Mouse (Mus musculus) limb, embryonic 14.5 days (tissue): ENCODE results near the gene Nectin4. TPM values are rescaled to one million over a fixed set of nuclear protein-coding genes. Genes with fewer than 3 reads are reported as not detected.
A peak's percentile ranks its signal among the peaks of the same experiment; 100 is the strongest.

ENCODE experiments used
- ATAC-seq: fragments of 200-750 bp; cut with Nextera tagmentation; 2 replicates; pipeline ENCODE4 v1.8.0; 2017; ENCODE audit warnings: low read depth, moderate number of reproducible peaks, moderate TSS enrichment; ENCODE audit not compliant: low FRiP score
- DNase-seq: peaks from one replicate; pipeline ENCODE4 v3.0.0-alpha.2; 2015; ENCODE audit warnings: low spot score
- H3K27ac ChIP-seq: fragments of 300-500 bp; sonication (generic); replicated peaks from 2 replicates; pipeline ENCODE4 v1.5.1; 2014; ENCODE audit warnings: low read depth, mild to moderate bottlenecking, low read length, moderate library complexity, mixed read lengths
- H3K27me3 ChIP-seq: fragments of 300-500 bp; sonication (generic); 2 replicates; pipeline ENCODE4 v1.6.1; 2014; ENCODE audit warnings: low read length, mixed read lengths; ENCODE audit not compliant: control insufficient read depth, insufficient read depth
- H3K36me3 ChIP-seq: fragments of 300-500 bp; sonication (generic); 2 replicates; pipeline ENCODE4 v1.6.1; 2014; ENCODE audit warnings: mild to moderate bottlenecking, low read length, moderate library complexity, mixed read lengths; ENCODE audit not compliant: control insufficient read depth, insufficient read depth
- H3K4me1 ChIP-seq: fragments of 300-500 bp; sonication (generic); 2 replicates; pipeline ENCODE4 v1.6.1; 2014; ENCODE audit warnings: antibody characterized with exemption, low read length, mixed read lengths; ENCODE audit not compliant: control insufficient read depth, insufficient read depth
- H3K4me2 ChIP-seq: fragments of 300-500 bp; sonication (generic); replicated peaks from 2 replicates; pipeline ENCODE4 v1.6.1; 2014; ENCODE audit warnings: low read depth, mild to moderate bottlenecking, low read length, moderate library complexity; ENCODE audit not compliant: severe bottlenecking
- H3K4me3 ChIP-seq: fragments of 300-500 bp; sonication (generic); replicated peaks from 2 replicates; pipeline ENCODE4 v1.5.1; 2014; ENCODE audit warnings: low read length
- H3K9ac ChIP-seq: fragments of 300-500 bp; sonication (generic); 2 replicates; pipeline ENCODE4 v1.6.1; 2014; ENCODE audit warnings: mild to moderate bottlenecking, low read depth, low read length, moderate library complexity; ENCODE audit not compliant: severe bottlenecking
- H3K9me3 ChIP-seq: fragments of 300-500 bp; sonication (generic); 2 replicates; pipeline ENCODE4 v1.6.1; 2016; ENCODE audit warnings: low read length; ENCODE audit not compliant: control insufficient read depth
- POLR2A ChIP-seq: fragments of 200-500 bp; IDR thresholded peaks from 2 replicates; pipeline ENCODE4 v1.8.0; 2012; ENCODE audit warnings: inconsistent platforms, mild to moderate bottlenecking, moderate library complexity, borderline replicate concordance; ENCODE audit not compliant: insufficient read depth, insufficient read length; ENCODE audit errors: extremely low read depth
- WGBS: fragments of 180-500 bp; shearing (Covaris S2); extraction: QIAGEN DNeasy Blood & Tissue Kit; methylation state at CpG from one replicate; pipeline ENCODE4 v1.1.7; 2014; 5-methylcytosine and 5-hydroxymethylcytosine counted together
- polyA plus RNA-seq, 2 experiments: library from polyadenylated mRNA; depleted of rRNA in 1 of 2; stranded (reverse) in 1 of 2; unstranded in 1 of 2; fragments of >200 nt; fragmentation: Nextera tagmentation in 1 of 2; extraction: Ambion mirVana in 1 of 2; gene quantifications; 2 replicates each; pipeline versions ENCODE4 v1.2.1 to v1.2.3; 2012 to 2014

The Nectin4 gene
- polyA plus RNA-seq, 2 experiments: 19.4 to 21.0 TPM

DNA sequence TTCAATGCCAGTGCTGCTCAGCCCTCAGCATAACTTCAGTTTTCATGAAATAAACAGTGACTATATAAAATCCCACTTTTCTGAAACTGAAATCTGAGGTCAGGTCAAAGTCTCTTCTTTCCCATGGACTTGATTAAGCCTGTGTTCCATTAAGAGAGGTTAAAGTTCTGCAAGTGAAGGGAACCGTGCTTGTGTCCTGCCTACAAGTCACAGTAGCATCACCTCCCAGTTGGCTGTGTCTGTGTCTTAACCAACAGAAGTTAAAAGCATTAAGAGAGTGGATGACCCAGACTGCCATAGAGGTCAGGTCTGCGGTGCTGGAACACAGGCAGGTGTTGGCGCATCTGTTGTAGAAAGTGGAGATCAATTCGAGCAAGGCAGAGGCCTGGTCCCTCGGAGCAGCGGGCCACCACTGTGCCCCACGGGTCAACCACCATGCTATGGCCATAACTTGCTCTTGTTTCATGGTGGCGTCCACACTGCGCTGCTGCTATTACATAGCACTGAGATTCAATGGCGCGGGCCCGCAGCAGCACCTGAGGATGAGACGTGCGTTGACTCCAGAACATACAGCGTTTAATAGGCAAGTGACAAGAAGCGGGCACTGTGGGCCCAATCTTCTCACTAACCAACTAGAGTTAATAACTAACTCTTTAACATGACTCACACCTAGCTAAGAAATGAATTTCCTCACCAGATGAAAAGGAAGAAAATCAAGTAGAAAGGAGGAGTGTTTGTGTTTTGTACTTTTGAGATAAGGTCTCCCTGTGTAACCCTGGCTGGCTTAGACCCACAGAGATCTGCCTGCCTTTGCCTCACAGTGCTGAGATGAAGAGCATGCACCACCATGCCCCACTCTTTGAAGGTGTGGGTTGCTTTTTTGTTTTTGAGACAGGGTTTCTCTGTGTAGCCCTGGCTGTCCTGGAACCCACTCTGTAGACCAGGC lies 27.4 kb upstream of the Nectin4 start:
- Histone ChIP-seq H3K4me1 (0 out of 2 replicates have a peak, but pooled peaks cover 8% of the 10 kb centered on the region), H3K4me3 (no peak overlapping the region), H3K27ac (no peak overlapping the region), H3K4me2 (no peak overlapping the region), H3K36me3 (peaks cover 63% of the 10 kb centered on the region), H3K9me3 (no peaks in the 10 kb centered on the region), H3K9ac (no peak overlapping the region), H3K27me3 (no peaks in the 10 kb centered on the region)
- WGBS: 94% methylated on average over 16 of the region's 16 CpGs
- ATAC-seq (no peak), DNase-seq (no peak)
- no peak for TF ChIP-seq POLR2A

DNA sequence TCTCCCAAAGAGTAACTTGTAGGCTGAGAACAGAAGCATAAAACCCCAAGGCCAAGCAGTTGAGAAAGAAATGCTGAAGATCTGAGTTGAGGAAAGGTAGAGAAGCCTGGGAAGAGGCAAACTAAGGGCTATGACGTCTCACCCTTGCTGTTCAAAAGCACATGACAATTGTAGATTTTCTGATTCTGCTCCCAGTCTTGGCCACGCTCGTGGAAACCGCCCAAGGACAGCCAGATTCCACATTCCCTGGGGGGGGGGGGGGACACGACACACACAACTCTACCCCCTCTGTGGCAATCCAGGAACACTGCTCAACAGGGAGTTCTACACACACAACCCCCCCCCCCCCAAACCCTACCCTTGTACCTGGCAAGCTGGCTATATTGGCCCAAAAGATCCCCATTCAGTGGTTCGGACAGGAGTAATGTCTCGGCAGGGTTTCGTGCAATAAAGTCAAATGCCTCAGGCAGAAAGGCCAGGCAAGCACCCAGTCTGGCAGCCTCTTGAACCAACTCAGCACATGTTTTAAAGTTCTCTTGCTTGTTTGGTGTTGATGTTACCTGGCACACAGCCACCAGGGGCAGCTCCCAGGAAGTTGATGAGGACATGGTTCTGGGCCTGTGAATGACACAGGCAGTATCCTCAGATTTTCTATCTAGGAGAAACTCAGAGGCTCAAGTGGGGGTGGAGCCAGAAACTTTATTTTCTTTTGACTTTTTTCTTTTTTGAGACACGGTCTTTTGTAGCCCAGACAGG lies 25.8 kb upstream of the Nectin4 start:
- ATAC-seq (no peak), DNase-seq (no peak)
- H3K9ac ChIP-seq: no peak overlapping the region
- 0 out of 2 replicates have a peak, but pooled peaks cover 8% of the 10 kb centered on the region for H3K4me1 ChIP-seq
- WGBS: 84% methylated on average over 8 of the region's 9 CpGs
- H3K4me2 ChIP-seq: no peak overlapping the region
- H3K27ac ChIP-seq: no peak overlapping the region
- H3K9me3 ChIP-seq: no peaks in the 10 kb centered on the region
- H3K36me3 ChIP-seq: peaks cover 47% of the 10 kb centered on the region
- no peaks in the 10 kb centered on the region for H3K27me3 ChIP-seq
- no peak overlapping the region for H3K4me3 ChIP-seq
- no peak for TF ChIP-seq POLR2A

DNA sequence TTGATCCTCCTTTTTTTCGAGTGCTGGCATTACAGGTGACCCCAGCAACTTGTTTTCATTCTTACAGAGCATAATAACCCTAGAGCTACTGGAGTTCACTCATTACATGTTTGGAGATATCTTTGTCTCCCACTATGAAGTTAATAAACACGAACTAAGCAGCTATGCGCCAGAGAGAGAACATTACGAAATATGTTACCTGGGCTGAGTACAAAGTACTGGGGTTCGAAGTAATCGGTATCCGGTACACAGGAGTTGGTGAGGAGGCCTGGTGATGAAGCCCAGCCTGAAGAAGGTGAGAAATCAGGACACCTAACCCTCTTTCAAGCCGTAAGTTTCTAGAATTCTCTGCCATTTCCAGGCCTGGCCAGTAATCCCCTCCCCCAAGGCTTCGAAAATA lies 25.2 kb upstream of the Nectin4 start:
- peaks cover 41% of the 10 kb centered on the region for H3K36me3 ChIP-seq
- no peaks in the 10 kb centered on the region for H3K27me3 ChIP-seq
- H3K27ac ChIP-seq: no peak overlapping the region
- peak overlapping the region; percentile 74 for H3K4me3 ChIP-seq
- DNase-seq: no peak
- H3K4me1 ChIP-seq: 0 out of 2 replicates have a peak, but pooled peaks cover 8% of the 10 kb centered on the region
- peak overlapping the region; percentile 86 for H3K4me2 ChIP-seq
- no peaks in the 10 kb centered on the region for H3K9me3 ChIP-seq
- no peak for ATAC-seq
- H3K9ac ChIP-seq: peak overlapping the region; percentile 74
- whole genome bisulfite sequencing: 72% methylated on average over 9 of the region's 9 CpGs
- TF ChIP-seq POLR2A: no peak

DNA sequence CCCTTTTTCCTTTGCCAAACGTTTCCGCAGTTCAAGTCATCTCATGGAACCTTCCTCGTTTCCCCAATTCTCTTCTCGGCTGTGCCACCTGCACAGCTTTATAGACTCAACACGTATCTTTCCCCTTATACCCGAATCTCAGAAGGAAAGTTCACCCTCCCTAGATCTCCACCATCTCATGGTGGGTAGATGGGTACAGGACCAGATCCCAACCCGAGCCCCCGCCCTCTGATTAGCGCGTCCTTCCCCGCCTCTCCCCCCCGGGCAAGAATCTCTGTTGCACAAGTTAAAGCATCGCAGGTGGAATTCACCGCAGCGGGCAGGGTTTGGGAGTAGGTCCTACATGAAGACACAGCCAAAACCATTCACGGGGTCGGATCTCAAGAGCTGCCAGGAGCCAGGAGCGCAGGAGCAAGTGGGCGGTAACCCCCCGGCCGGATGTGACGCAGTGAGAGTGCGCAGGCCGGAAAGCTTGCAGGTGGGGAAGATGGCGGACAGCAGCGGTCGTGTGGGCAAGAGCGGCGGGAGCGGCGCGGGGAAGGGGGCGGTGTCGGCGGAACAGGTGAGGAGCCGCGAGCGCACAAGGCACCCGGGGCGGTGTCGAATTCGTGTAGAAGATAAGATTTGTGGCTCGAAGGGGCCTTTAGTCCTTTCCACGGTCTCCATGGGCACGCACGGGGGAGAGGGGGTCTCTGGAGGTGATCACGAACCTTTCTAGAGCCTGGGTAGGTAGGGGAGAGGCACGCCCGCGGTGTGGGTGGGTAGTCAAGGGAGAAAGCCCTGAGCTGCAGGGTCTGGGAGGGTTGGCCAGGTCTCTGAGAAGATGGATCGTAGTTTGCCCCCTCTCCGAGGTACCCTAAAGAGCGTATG lies 24.4 kb upstream of the Nectin4 start, which contains the start of the genes Nit1 and Pfdn2:
TSS of gene Nit1 (minus strand) at position 422 of the 870 bp plus-strand sequence.
TSS of gene Pfdn2 (plus strand) at position 446 of the 870 bp plus-strand sequence.
- peak; percentile 93 for ATAC-seq
- peak; percentile 90 for DNase-seq

More for the DNA sequence above, 24.4 kb upstream of the Nectin4 start, which contains the start of the genes Nit1 and Pfdn2:
- Histone ChIP-seq H3K27ac (peak within 1 kb of the TSS; percentile 21), H3K4me2 (peak within 1 kb of the TSS; percentile 86), H3K4me1 (0 out of 2 replicates have a peak, but pooled peaks cover 8% of the 10 kb centered on the region), H3K9ac (peak within 1 kb of the TSS; percentile 74), H3K36me3 (peaks cover 34% of the 10 kb centered on the region), H3K27me3 (no peaks in the 10 kb centered on the region), H3K9me3 (no peaks in the 10 kb centered on the region), H3K4me3 (peak within 1 kb of the TSS; percentile 74)
- 1% methylated on average over 52 of the region's 53 CpGs for WGBS
- TF ChIP-seq POLR2A: peak; percentile 80; the same call in 1 of the 2 replicates
